15 mouse cellular contexts compared by ENCODE assay signal in the genomic region with DNA sequence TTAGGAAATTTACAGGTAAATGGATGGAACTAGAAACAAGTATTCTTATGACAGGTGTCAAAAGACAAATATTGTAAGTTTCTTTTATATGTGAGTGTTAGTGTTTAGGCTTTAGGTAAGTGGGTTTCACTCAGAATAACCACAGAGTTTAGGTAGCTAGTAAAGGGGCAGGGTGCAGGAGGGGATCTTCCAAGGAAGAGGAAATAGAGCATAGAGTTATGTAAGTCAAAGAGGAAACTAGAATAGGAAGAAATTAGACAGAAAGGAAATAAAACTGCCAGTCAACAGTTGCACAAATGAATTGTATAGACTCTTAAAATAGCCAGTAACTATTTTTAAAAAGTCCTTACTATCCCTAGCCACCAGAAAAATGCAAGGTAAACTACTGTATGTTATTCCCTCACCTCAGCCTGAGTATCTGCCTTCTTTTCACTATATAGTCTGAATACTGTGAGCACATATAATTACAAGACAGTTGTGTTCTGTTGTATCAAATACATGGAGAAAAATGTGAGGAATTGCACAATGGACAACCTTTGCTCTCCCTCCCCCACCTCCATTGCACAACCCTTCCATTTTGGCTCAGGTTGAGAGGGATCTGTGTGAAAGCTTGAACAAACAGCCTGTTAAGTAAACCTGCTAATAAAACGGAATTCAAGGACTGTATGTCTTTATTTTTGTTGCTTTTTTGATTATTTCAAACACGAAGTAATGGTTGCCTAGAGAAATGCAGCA. TPM values are rescaled to one million over a fixed set of nuclear protein-coding genes. Genes with fewer than 3 reads are reported as not detected.
DNase-seq lines count a peak whose midpoint lies in the region; ATAC-seq lines count a peak whose summit lies in the region.
"Had no signal": no experiment of that assay in that cellular context is flagged by ENCODE, and none has a peak within 500 bp of the region (broad histone marks: within the 10 kb centered on the region; RNA-seq: fewer than 3 reads in every experiment).

No protein-coding gene starts in this region.

- H3K9me3 ChIP-seq in liver, embryonic 15.5 days (replicated peaks) = no peaks in the 10 kb centered on the region
- no peaks in the 10 kb centered on the region for H3K9me3 ChIP-seq in hindbrain, embryonic 16.5 days (ENCODE audit: control insufficient read depth, low read length)
- H3K9me3 ChIP-seq in forebrain, embryonic 15.5 days = no peaks in the 10 kb centered on the region
- H3K9me3 ChIP-seq: heart, embryonic 13.5 days; hindbrain, embryonic 12.5 days; kidney, embryonic 15.5 days had no signal

- no peak overlapping the region for H3K4me3 ChIP-seq in liver, embryonic 15.5 days (replicated peaks)
- H3K4me3 ChIP-seq in hindbrain, embryonic 16.5 days (ENCODE audit: low read length) = no peak overlapping the region
- no peak overlapping the region for H3K4me3 ChIP-seq in forebrain, embryonic 15.5 days
- H3K4me3 ChIP-seq: heart, embryonic 13.5 days; hindbrain, embryonic 12.5 days; kidney, embryonic 15.5 days; myocyte had no signal

- 0 out of 2 replicates have a peak, but pooled peaks cover 5% of the 10 kb centered on the region for H3K4me1 ChIP-seq in liver, embryonic 15.5 days (replicated peaks)
- H3K4me1 ChIP-seq in hindbrain, embryonic 16.5 days (ENCODE audit: control insufficient read depth, insufficient read depth, low read depth, low read length) = no peaks in the 10 kb centered on the region
- H3K4me1 ChIP-seq in forebrain, embryonic 15.5 days = no peaks in the 10 kb centered on the region
- H3K4me1 ChIP-seq: heart, embryonic 13.5 days; hindbrain, embryonic 12.5 days; kidney, embryonic 15.5 days had no signal

- H3K9ac ChIP-seq in liver, embryonic 15.5 days = no peak overlapping the region
- no peak overlapping the region for H3K9ac ChIP-seq in hindbrain, embryonic 16.5 days (ENCODE audit: low read depth, low read length)
- no peak overlapping the region for H3K9ac ChIP-seq in forebrain, embryonic 15.5 days (replicated peaks)
- H3K9ac ChIP-seq: heart, embryonic 13.5 days; hindbrain, embryonic 12.5 days; kidney, embryonic 15.5 days had no signal

- no peaks in the 10 kb centered on the region for H3K27me3 ChIP-seq in liver, embryonic 15.5 days
- H3K27me3 ChIP-seq in hindbrain, embryonic 16.5 days (replicated peaks; ENCODE audit: control insufficient read depth, insufficient read depth, low read length) = no peaks in the 10 kb centered on the region
- H3K27me3 ChIP-seq in forebrain, embryonic 15.5 days = no peaks in the 10 kb centered on the region
- H3K27me3 ChIP-seq: heart, embryonic 13.5 days; hindbrain, embryonic 12.5 days; kidney, embryonic 15.5 days had no signal

- peak; percentile 5 to 13 for DNase-seq in kidney, postnatal 36 days
- no peak for DNase-seq in kidney, postnatal 10 days
- peak; percentile 70 for DNase-seq in gonadal fat pad, adult 2 months (ENCODE audit: low read depth)
- peak; percentile 70 for DNase-seq in yolk sac, embryonic 10.5 days (ENCODE audit: low spot score)
- no peak for DNase-seq in thymus, postnatal 14 days
- DNase-seq: cerebellum, adult 18-20 months; embryo, embryonic 11 days; thymus, postnatal 36 days had no signal

- H3K36me3 ChIP-seq in liver, embryonic 15.5 days (replicated peaks) = no peaks in the 10 kb centered on the region
- no peaks in the 10 kb centered on the region for H3K36me3 ChIP-seq in hindbrain, embryonic 16.5 days (ENCODE audit: control insufficient read depth, insufficient read depth, low read length)
- H3K36me3 ChIP-seq in forebrain, embryonic 15.5 days = no peaks in the 10 kb centered on the region
- H3K36me3 ChIP-seq: heart, embryonic 13.5 days; hindbrain, embryonic 12.5 days; kidney, embryonic 15.5 days had no signal

- no peak overlapping the region for H3K4me2 ChIP-seq in liver, embryonic 15.5 days
- H3K4me2 ChIP-seq in hindbrain, embryonic 16.5 days (ENCODE audit: low read length) = no peak overlapping the region
- no peak overlapping the region for H3K4me2 ChIP-seq in forebrain, embryonic 15.5 days (replicated peaks)
- H3K4me2 ChIP-seq: heart, embryonic 13.5 days; hindbrain, embryonic 12.5 days; kidney, embryonic 15.5 days had no signal

- ATAC-seq in liver, embryonic 15.5 days (ENCODE audit: insufficient read depth) = peak; percentile 65
- no peak for ATAC-seq in hindbrain, embryonic 16.5 days
- no peak for ATAC-seq in forebrain, embryonic 15.5 days (replicated peaks)

- peak overlapping the region; percentile 55; the same call in 1 of the 2 replicates for H3K27ac ChIP-seq in liver, embryonic 15.5 days (replicated peaks)
- H3K27ac ChIP-seq in hindbrain, embryonic 16.5 days (ENCODE audit: low read depth, low read length) = no peak overlapping the region
- no peak overlapping the region for H3K27ac ChIP-seq in forebrain, embryonic 15.5 days (replicated peaks)
- H3K27ac ChIP-seq: heart, embryonic 13.5 days; hindbrain, embryonic 12.5 days; kidney, embryonic 15.5 days had no signal

- 31% methylated on average over 2 of the region's 2 CpGs for WGBS in liver, embryonic 15.5 days (ENCODE audit: insufficient replicate concordance)
- WGBS in hindbrain, embryonic 16.5 days = 78% methylated on average over 2 of the region's 2 CpGs
- WGBS in forebrain, embryonic 15.5 days = 70% methylated on average over 2 of the region's 2 CpGs

RNA-seq across cellular contexts. Expression of a gene that starts 32.7 kb away (rescaled TPM):
- polyA plus RNA-seq in gonadal fat pad, adult 2 months (2012; rRNA removed) = 24.6 and 27.9 TPM in 2 replicates
- 7.7 and 9.1 TPM in 2 replicates for polyA plus RNA-seq in liver, embryonic 15.5 days (2015; fragmentation: Nextera tagmentation; extraction: Ambion mirVana)
- 5.1 and 6.3 TPM in 2 replicates for polyA plus RNA-seq in hindbrain, embryonic 16.5 days (2015; fragmentation: Nextera tagmentation; extraction: Ambion mirVana)
- 6.0 and 6.1 TPM in 2 replicates for polyA plus RNA-seq in forebrain, embryonic 15.5 days (2015; fragmentation: Nextera tagmentation; extraction: Ambion mirVana)

Comparison
In these comparisons a context has a peak if more than half of its experiments do, and no peak if none do; other contexts are left out.
1. DNase-seq: peak in kidney, postnatal 36 days (2 of 2), gonadal fat pad, adult 2 months (single experiment) and yolk sac, embryonic 10.5 days (single experiment); none in kidney, postnatal 10 days (single experiment) and thymus, postnatal 14 days (single experiment).